Mouse (Mus musculus) kidney, adult 9 months (tissue): Measurements from ENCODE around the gene Hbp1.

Source experiments
- DNase-seq: peaks from one replicate; pipeline ENCODE4 v3.0.0; 2022

The Hbp1 gene

GRCm38 (mm10) chr12:31949193-31949741 lies 1.1 kb downstream of the Hbp1 start:
- peak; percentile 93 for DNase-seq

- peak; percentile 46 for DNase-seq
Observed at GRCm38 (mm10) chr12:31948101-31949000, 2.0 kb downstream of the Hbp1 start.

GRCm38 (mm10) chr12:31947476-31947875 lies 2.9 kb downstream of the Hbp1 start:
- DNase-seq = no peak

- no peak for DNase-seq
Observed at GRCm38 (mm10) chr12:31944405-31944804, 5.9 kb downstream of the Hbp1 start.

- DNase-seq = no peak
Observed at GRCm38 (mm10) chr12:31943020-31943654, 7.2 kb downstream of the Hbp1 start.

GRCm38 (mm10) chr12:31939026-31939425 lies 11.3 kb downstream of the Hbp1 start:
- peak; percentile 37 for DNase-seq

GRCm38 (mm10) chr12:31938391-31938997 lies 11.8 kb downstream of the Hbp1 start:
- no peak for DNase-seq

- no peak for DNase-seq
Observed at GRCm38 (mm10) chr12:31937613-31938012, 12.7 kb downstream of the Hbp1 start.

- DNase-seq = no peak
Observed at GRCm38 (mm10) chr12:31936657-31937300, 13.6 kb downstream of the Hbp1 start.

GRCm38 (mm10) chr12:31931818-31932217 lies 18.5 kb downstream of the Hbp1 start:
- DNase-seq = no peak

GRCm38 (mm10) chr12:31928498-31928897 lies 21.8 kb downstream of the Hbp1 start:
- no peak for DNase-seq

- peak; percentile 56 for DNase-seq
Observed at GRCm38 (mm10) chr12:31926661-31927061, 23.7 kb downstream of the Hbp1 start.

GRCm38 (mm10) chr12:31925343-31925742 lies 25.0 kb downstream of the Hbp1 start:
- no peak for DNase-seq

GRCm38 (mm10) chr12:31924135-31924534 lies 26.2 kb downstream of the Hbp1 start:
- no peak for DNase-seq

GRCm38 (mm10) chr12:31920464-31921405 lies 29.6 kb downstream of the Hbp1 start:
- peak; percentile 40 for DNase-seq

GRCm38 (mm10) chr12:31917245-31917644 lies 33.1 kb downstream of the Hbp1 start:
- no peak for DNase-seq

GRCm38 (mm10) chr12:31916691-31917090 lies 33.6 kb downstream of the Hbp1 start:
- DNase-seq = no peak

- DNase-seq = no peak
Observed at GRCm38 (mm10) chr12:31913614-31914013, 36.7 kb downstream of the Hbp1 start.

- no peak for DNase-seq
Observed at GRCm38 (mm10) chr12:31912966-31913551, 37.3 kb downstream of the Hbp1 start.

GRCm38 (mm10) chr12:31907436-31907835 lies 42.9 kb downstream of the Hbp1 start:
- no peak for DNase-seq
